Mouse (Mus musculus): ENCODE data around the gene Pomp. TPM values are rescaled to one million over a fixed set of nuclear protein-coding genes. Genes with fewer than 3 reads are reported as not detected.

Pomp gene
- polyA plus RNA-seq, 1 experiment from 2014 or later: 500 TPM

- 59% methylated on average over 5 of the region's 5 CpGs for WGBS
- ATAC-seq: no peak
- Histone ChIP-seq H3K4me1 (replicated peaks; ENCODE audit: control insufficient read depth, insufficient read depth, low read length) (no peaks in the 10 kb centered on the region), H3K4me3 (ENCODE audit: low read depth, low read length) (no peak overlapping the region), H3K9me3 (ENCODE audit: control insufficient read depth) (no peaks in the 10 kb centered on the region), H3K27me3 (replicated peaks; ENCODE audit: control insufficient read depth, insufficient read depth, low read length) (no peaks in the 10 kb centered on the region), H3K27ac (ENCODE audit: low read depth, low read length) (no peak overlapping the region), H3K4me2 (replicated peaks; ENCODE audit: low read depth) (no peak overlapping the region), H3K9ac (ENCODE audit: low read depth, low read length) (no peak overlapping the region), H3K36me3 (ENCODE audit: control insufficient read depth, insufficient read depth) (no peaks in the 10 kb centered on the region)
- TF ChIP-seq CTCF (IDR thresholded peaks at IDR 0.05; ENCODE audit: low read depth): no peak
Measured at GRCm38 (mm10) chr5:147826546-147826945, 33.7 kb upstream of the Pomp start.

GRCm38 (mm10) chr5:147828846-147829245, 31.4 kb upstream of the Pomp start:
- WGBS: 75% methylated on average over 8 of the region's 8 CpGs

GRCm38 (mm10) chr5:147832842-147833241, 27.4 kb upstream of the Pomp start:
- Histone ChIP-seq H3K4me3 (ENCODE audit: low read depth, low read length) (no peak overlapping the region), H3K4me2 (replicated peaks; ENCODE audit: low read depth) (no peak overlapping the region), H3K27ac (ENCODE audit: low read depth, low read length) (no peak overlapping the region), H3K9ac (ENCODE audit: low read depth, low read length) (no peak overlapping the region), H3K27me3 (replicated peaks; ENCODE audit: control insufficient read depth, insufficient read depth, low read length) (no peaks in the 10 kb centered on the region), H3K36me3 (ENCODE audit: control insufficient read depth, insufficient read depth) (no peaks in the 10 kb centered on the region), H3K9me3 (ENCODE audit: control insufficient read depth) (no peaks in the 10 kb centered on the region), H3K4me1 (replicated peaks; ENCODE audit: control insufficient read depth, insufficient read depth, low read length) (no peaks in the 10 kb centered on the region)
- WGBS: 17% methylated on average over 14 of the region's 14 CpGs
- ATAC-seq: no peak
- no peak for TF ChIP-seq CTCF (IDR thresholded peaks at IDR 0.05; ENCODE audit: low read depth)

More at GRCm38 (mm10) chr5:147828846-147829245, 31.4 kb upstream of the Pomp start:
- no peaks in the 10 kb centered on the region for H3K36me3 ChIP-seq (ENCODE audit: control insufficient read depth, insufficient read depth)
- ATAC-seq: no peak
- H3K9ac ChIP-seq (ENCODE audit: low read depth, low read length): no peak overlapping the region
- H3K4me3 ChIP-seq (ENCODE audit: low read depth, low read length): no peak overlapping the region
- H3K27ac ChIP-seq (ENCODE audit: low read depth, low read length): no peak overlapping the region
- H3K9me3 ChIP-seq (ENCODE audit: control insufficient read depth): no peaks in the 10 kb centered on the region
- no peak overlapping the region for H3K4me2 ChIP-seq (replicated peaks; ENCODE audit: low read depth)
- no peaks in the 10 kb centered on the region for H3K27me3 ChIP-seq (replicated peaks; ENCODE audit: control insufficient read depth, insufficient read depth, low read length)
- no peak for TF ChIP-seq CTCF (IDR thresholded peaks at IDR 0.05; ENCODE audit: low read depth)
- H3K4me1 ChIP-seq (replicated peaks; ENCODE audit: control insufficient read depth, insufficient read depth, low read length): no peaks in the 10 kb centered on the region

GRCm38 (mm10) chr5:147834841-147835500, 25.3 kb upstream of the Pomp start:
- Histone ChIP-seq H3K4me3 (ENCODE audit: low read depth, low read length) (no peak overlapping the region), H3K27ac (ENCODE audit: low read depth, low read length) (no peak overlapping the region), H3K9me3 (ENCODE audit: control insufficient read depth) (no peaks in the 10 kb centered on the region), H3K4me1 (replicated peaks; ENCODE audit: control insufficient read depth, insufficient read depth, low read length) (no peaks in the 10 kb centered on the region), H3K9ac (ENCODE audit: low read depth, low read length) (no peak overlapping the region), H3K36me3 (ENCODE audit: control insufficient read depth, insufficient read depth) (no peaks in the 10 kb centered on the region), H3K4me2 (replicated peaks; ENCODE audit: low read depth) (no peak overlapping the region), H3K27me3 (replicated peaks; ENCODE audit: control insufficient read depth, insufficient read depth, low read length) (no peaks in the 10 kb centered on the region)
- TF ChIP-seq CTCF (IDR thresholded peaks at IDR 0.05; ENCODE audit: low read depth): no peak
- ATAC-seq: no peak
- 22% methylated on average over 17 of the region's 17 CpGs for WGBS

- WGBS: 82% methylated on average over 12 of the region's 12 CpGs
- Histone ChIP-seq H3K9me3 (ENCODE audit: control insufficient read depth) (no peaks in the 10 kb centered on the region), H3K9ac (ENCODE audit: low read depth, low read length) (no peak overlapping the region), H3K36me3 (ENCODE audit: control insufficient read depth, insufficient read depth) (no peaks in the 10 kb centered on the region), H3K27ac (ENCODE audit: low read depth, low read length) (no peak overlapping the region), H3K4me2 (replicated peaks; ENCODE audit: low read depth) (no peak overlapping the region), H3K27me3 (replicated peaks; ENCODE audit: control insufficient read depth, insufficient read depth, low read length) (no peaks in the 10 kb centered on the region), H3K4me1 (replicated peaks; ENCODE audit: control insufficient read depth, insufficient read depth, low read length) (no peaks in the 10 kb centered on the region), H3K4me3 (ENCODE audit: low read depth, low read length) (no peak overlapping the region)
- TF ChIP-seq CTCF (IDR thresholded peaks at IDR 0.05; ENCODE audit: low read depth): no peak
- ATAC-seq: no peak
Measured at GRCm38 (mm10) chr5:147839418-147839817, 20.8 kb upstream of the Pomp start.

- Histone ChIP-seq H3K27me3 (replicated peaks; ENCODE audit: control insufficient read depth, insufficient read depth, low read length) (no peaks in the 10 kb centered on the region), H3K9me3 (ENCODE audit: control insufficient read depth) (0 out of 2 replicates have a peak, but pooled peaks cover 1% of the 10 kb centered on the region), H3K36me3 (ENCODE audit: control insufficient read depth, insufficient read depth) (no peaks in the 10 kb centered on the region), H3K4me2 (replicated peaks; ENCODE audit: low read depth) (no peak overlapping the region), H3K4me1 (replicated peaks; ENCODE audit: control insufficient read depth, insufficient read depth, low read length) (no peaks in the 10 kb centered on the region), H3K27ac (ENCODE audit: low read depth, low read length) (no peak overlapping the region), H3K9ac (ENCODE audit: low read depth, low read length) (no peak overlapping the region), H3K4me3 (ENCODE audit: low read depth, low read length) (no peak overlapping the region)
- ATAC-seq: no peak
- no peak for TF ChIP-seq CTCF (IDR thresholded peaks at IDR 0.05; ENCODE audit: low read depth)
- 68% methylated on average over 6 of the region's 7 CpGs for WGBS
Measured at GRCm38 (mm10) chr5:147843340-147843739, 16.9 kb upstream of the Pomp start.
